Mouse (Mus musculus) hematopoietic stem cell, adult 5-6 weeks (primary cell): ENCODE data around the gene S100a14. TPM values are rescaled to one million over a fixed set of nuclear protein-coding genes. Genes with fewer than 3 reads are reported as not detected.
A peak's percentile ranks its signal among the peaks of the same experiment; 100 is the strongest.

ENCODE experiments used
- ATAC-seq, 2 experiments: fragments of 125-278 bp in 1 of 2; replicated peaks in 1 of 2; 2 replicates each; pipeline ENCODE4 v1.8.0; 2016 to 2017; ENCODE audit warnings: inconsistent platforms in 2 of 2, mild to moderate bottlenecking in 2 of 2, moderate number of reproducible peaks in 2 of 2, low read depth in 1 of 2, moderate TSS enrichment in 1 of 2; ENCODE audit not compliant: low FRiP score in 2 of 2, poor library complexity in 2 of 2, severe bottlenecking in 2 of 2, insufficient read depth in 1 of 2, low TSS enrichment in 1 of 2
- total RNA-seq: library from RNA; stranded (forward); fragments of 172-1452, 232-1000 nt; gene quantifications from 2 replicates; pipeline ENCODE4 v1.2.3, GENCODE M21; 2017

Gene S100a14
- total RNA-seq, 1 experiment from 2014 or later, result not detected

DNA sequence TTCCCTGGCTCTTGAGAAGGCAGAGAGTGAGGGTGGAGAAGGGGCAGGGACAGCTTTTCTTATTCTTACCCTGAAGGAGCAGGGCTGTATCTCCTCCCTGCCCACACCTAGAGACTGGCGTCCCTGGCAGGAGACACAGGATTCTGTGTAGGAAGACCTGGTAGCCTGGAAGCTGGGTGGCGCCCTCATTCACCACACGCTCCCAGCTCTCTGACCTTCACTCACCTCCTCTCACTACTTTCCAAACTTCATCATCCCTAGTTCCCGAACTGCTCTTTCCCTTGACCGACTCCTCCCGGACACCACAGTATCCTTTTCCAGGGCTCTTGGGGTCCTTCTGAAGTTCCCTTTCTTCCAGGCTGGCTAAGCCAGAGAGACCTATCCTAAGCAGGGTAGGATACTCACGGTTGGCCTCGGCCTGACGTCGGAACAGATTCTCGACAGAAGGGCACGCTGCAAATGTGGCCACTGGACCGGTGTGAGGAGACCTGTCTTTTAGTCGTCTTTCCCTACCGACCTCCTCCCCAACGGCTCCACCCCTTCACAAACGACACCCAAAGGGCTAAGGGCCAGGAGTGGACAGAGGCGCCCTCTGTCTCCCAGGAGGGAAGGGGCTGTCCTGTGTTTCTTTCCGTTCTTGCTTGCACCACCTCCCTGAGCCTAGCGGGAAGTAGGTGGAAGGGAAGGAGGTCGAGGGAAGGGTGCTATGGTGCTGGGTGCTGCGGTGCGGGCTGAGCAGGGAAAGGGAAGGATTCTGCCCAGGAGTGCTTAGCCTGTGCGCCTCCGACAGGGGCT is 12.7 kb upstream of the S100a14 start, which contains the start of the genes S100a1 and S100a13:
TSS of gene S100a1 (minus strand) at position 597 of the 795 bp plus-strand sequence.
TSS of gene S100a13 (plus strand) at position 640 of the 795 bp plus-strand sequence.
- peak; percentile 59 to 63 for ATAC-seq

DNA sequence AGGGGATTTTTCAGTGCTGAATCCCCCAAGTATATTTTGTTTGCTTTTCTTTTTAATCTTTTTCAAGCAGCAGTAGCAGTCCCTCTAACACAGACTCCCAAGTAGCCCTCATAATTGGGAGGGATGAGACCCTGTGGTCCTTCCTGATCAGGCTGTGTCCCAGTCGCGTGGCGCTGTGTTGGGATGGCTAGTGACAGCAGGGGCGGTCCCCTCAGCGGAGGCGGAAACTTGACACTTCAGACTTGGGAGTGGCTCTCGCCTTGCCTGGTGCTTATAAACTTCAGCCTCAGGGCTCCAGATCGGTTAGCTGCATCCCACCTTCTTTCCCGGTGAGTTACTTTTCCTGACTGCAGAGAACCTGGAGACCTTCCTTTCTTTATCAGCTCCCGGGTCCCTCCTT is 12.0 kb upstream of the S100a14 start:
- ATAC-seq, result peak; percentile 83

DNA sequence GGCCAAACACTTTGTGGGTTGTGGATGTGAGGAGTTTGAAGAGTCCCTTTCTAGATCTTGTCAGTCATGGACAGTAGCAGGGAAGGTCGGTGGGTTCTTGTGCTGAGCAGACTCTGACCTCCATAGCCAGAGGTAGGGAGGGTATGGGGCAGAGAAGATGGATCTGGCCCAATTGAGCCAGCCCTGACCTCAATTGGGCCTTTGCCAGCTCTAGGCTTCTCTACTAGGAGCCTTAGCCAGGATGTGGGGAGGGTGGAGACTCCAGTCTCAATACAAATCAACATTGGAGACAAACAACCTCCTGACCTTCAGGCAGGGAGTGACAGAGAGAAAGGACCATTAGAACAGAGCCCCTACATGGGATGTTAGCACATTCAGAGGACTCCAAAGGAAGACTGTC is 11.4 kb upstream of the S100a14 start:
- ATAC-seq, result no peak

DNA sequence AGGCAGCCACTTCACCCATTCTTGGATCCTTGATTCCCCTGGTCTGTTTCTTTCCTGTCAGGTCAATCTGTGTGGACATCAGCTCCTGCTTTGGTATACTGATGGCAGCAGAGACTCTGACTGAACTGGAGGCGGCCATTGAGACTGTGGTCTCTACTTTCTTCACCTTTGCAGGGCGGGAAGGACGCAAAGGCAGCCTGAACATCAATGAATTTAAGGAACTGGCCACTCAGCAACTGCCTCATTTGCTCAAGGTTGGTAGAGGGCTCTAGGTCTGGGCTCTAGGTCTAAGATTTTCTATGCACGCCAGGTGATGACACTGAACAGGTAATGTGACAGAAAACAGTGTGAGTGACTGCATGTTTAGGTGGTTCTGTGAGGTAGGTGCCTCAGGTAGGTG is 10.9 kb upstream of the S100a14 start:
- no peak for ATAC-seq

DNA sequence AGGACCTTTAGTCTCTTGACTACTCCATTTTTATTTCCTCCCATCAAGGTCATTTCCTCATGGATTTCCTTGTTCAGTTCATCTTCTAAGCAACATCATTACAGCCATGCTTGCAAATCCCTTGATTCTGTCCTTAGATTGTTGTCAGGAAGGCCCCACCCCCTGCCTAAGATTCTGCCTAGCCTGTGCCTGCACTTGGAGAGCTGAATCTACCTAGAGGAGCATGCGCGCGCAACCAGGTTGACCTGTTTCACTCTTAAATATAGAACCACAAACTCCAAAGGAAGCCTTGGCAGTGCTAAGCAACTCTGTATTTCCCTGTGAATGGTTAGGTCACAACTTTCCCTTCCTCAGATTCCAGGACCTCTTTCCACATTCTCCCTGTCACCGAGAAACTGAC is 8.9 kb upstream of the S100a14 start:
- no peak for ATAC-seq

DNA sequence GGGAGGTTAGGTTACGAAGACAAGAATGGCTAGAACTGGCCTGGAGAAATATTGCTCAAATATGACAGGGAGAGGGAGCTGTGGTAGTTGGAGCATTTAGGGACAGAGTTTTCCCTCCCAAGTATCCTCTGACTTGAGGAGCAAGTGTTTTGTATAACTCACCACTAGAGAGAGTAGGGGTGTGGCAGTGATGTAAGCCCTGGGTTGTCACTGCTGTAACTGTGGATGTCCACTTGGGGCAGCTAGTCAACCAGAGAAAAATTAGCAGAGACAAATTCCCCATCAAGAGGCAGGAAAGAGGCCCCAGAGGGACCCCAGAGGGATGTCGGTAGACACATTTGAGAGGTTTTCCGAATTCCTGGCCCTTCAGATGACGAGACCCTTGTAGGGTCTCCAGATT is 1.2 kb upstream of the S100a14 start:
- peak; percentile 89 to 90 for ATAC-seq

DNA sequence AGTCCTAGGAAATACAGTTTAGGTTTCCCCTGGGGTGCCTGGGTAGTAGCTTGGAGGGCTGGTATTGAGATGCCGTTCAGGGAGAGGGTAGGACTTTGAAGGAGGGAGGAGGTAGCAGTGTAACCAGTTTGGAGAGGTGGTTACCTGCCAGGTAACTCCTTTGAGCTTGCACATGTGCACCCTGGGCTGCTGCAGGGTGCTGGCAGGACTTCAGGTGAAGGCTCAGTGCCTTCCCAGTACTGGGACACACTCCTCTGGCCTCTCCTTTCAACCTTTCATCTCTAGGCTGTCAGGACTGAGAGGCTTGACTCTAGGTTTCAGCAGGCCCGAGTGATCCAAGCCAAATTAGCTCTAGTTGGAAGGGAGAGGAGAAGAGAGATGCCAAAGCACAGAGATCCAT is 580 bp upstream of the S100a14 start:
- no peak for ATAC-seq

DNA sequence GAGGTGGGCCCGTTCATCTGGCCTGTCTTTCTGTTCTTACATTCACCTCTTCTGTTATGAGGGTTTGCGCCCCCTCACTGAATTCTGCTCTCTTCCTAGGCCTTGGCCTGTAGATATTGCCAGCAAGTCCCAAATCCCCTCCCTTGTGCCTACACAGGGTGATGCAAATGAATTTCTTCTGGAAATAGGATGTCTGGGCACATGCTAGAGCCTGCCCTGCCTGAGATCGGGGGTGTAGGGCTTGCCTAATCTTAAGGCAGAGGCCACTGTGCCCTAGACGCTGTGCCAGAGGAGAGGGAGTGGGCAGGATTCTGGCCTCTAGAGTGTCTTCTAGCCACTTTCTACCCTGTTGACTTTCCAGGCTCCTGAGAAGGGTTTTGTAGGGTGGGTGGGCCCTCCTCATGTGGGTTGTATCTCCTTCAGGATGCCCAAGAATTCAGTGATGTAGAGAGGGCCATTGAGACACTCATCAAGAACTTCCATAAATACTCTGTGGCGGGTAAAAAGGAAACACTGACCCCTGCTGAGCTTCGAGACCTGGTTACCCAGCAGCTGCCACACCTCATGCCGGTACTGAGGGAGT is 726 bp downstream of the S100a14 start:
- ATAC-seq, result no peak

DNA sequence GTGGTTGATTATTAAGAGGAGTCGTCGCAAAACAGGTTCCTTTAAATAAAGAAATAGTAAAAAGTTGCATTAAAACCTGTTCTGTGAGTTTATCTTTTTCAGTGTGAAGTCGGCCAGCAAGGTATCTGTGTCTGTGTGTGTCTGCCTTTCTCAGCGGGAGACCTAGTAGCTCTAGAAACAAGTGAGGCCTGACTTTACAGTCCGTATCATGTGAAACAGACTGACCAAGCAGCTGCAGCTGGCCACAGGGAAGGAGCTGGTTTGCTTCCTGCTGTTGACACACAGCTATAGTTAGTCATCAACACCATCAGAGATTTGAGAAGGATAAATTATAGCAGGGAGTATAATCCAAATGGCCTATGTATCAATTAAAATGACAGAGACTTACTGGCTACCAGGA is 5.1 kb downstream of the S100a14 start:
- no peak for ATAC-seq

DNA sequence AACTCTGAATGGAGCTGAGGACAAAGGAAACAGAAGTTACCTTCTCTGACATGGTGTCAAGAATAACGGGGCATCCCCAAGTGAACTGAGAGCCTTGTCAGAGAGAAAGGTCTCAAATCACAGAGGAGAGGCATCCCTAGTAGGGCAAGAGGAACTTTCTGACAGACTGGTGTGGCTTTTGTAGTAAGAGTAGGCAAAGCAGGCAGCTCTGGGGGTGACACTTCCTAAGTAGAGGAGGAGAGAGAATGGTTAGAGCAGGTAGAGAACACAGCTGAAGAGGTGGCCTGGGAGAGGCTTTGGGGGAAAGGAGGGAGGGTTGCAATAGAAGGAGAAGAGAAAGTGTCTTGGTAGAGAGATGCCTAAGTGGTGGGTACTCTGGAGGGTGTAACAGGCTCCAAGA is 8.8 kb downstream of the S100a14 start:
- ATAC-seq, result no peak

DNA sequence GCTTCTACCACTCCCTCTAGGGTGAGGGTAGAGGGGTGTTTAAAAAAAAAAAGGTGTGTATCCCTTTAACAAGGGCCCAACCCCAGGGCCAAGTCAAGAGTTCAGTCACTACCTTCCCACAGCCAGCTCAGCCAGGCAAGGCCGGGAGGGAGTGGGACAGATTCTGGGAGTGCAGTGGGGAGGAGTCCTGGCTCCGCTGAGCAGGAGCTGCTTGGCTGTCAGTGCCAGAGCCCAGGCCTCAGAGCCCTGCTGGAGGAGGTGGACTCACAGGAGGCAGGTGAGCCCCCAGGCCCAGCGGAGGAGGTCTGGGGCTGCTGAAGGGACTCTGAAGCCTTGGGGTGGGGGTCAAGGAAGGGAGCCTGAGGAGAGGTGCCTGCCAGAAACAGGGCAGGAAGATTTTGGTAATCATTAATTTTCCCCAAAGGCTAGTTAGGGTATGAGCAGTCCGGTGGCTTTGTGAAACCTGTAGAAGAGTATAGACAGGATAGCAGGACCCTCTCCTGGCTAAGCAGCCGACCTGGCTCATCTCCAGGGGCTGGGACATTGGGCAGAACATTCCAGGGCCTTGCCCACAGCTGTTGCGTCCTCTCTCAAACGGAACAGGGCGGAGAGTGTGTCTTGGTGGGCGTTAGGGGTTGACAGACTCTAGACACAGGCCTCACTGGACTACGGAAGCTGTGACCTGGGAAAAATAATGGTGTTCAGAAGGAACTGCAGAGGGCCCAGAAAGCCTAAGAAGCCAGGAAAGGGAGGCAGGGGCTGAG is 10.7 kb downstream of the S100a14 start, which contains the start of gene S100a16:
TSS of gene S100a16 (plus strand) at position 114 of the 764 bp plus-strand sequence.
- ATAC-seq, result no peak

DNA sequence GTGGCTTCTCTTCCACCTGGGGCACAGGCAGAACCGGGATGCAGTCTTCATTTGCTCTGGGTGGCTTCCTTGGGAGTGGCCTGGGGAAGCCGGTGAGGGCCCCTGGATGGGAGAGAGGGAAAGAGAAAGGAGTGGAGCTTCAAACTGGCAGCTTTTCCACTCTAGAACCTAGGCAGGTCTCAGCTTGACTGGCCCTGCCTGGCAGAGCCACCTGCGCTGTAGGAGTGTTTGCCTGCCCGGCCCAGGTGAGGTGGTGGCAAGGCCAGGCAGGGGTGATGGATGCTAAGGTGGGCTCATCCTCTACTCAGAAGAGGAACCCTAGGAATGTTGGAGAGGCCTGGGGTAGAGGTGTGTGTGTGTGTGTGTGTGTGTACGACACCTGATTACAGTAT is 11.2 kb downstream of the S100a14 start:
- no peak for ATAC-seq

DNA sequence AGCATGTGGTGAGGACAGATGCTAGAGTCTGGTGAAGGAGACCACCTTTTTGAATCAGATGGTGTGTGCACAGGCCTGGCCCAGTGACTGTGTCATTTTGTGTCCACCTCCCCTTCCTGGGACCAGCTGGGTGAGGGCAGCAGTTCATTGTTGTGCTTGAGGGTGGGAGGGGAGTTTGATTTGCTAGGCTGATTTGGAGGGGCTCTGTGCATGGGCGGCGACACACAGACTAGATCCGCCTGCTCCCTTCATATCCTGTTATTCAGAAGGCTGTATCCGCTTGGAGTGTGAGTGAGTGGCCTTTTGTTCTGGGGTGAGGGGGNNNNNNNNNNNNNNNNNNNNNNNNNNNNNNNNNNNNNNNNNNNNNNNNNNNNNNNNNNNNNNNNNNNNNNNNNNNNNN is 14.2 kb downstream of the S100a14 start:
- ATAC-seq, result no peak

DNA sequence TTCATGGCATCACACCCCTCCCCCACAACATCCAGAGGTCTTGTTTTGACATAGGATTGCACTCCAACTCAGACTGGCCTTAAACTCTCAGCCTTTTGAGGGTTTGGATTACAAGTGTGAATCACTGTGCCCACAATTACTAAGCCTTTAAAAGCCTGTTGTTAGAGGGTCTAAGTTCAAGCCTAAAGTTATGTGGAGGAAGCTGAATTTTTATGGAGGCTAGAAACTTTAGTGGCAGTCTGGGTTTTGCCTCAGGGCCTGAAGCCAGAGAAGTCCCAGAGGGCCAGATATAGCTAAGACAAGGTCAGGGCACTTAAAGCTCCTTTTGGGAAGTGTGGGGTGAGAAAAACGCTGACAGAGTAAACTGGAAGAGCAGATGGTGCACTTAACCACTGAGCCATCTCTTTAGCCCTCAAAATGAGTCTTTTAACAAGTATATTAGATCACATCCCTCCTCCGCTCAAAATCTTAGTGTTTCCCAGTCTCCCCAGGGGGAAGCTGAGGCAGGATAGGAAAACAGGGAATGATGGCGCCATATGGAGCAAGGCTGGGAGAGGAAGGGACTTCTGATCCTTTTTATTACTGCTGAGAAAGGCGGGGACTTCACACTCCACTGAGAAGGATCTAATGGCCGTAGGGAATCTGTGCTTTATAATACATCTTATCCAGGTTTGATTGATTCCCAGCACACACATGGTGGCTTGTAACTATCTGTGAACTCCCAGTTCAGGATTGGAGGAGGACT is 23.2 kb downstream of the S100a14 start:
- ATAC-seq, result no peak

DNA sequence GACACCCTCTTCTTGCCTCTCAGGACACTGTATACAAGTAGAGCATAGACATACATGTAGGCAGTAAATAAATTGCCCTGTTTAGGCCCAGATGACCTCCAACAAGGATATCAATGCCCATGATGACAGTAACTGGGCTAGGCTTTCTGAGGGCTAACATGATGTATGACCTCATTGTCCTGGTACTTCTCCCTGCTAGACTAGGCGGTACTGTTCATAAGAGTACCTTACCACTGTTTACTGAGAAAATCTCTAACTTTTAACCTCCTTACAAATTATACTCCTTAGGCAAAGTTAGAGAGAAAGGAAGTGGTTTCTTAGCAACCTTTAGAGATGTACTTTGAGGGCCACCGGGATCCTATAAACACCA is 23.8 kb downstream of the S100a14 start:
- no peak for ATAC-seq

DNA sequence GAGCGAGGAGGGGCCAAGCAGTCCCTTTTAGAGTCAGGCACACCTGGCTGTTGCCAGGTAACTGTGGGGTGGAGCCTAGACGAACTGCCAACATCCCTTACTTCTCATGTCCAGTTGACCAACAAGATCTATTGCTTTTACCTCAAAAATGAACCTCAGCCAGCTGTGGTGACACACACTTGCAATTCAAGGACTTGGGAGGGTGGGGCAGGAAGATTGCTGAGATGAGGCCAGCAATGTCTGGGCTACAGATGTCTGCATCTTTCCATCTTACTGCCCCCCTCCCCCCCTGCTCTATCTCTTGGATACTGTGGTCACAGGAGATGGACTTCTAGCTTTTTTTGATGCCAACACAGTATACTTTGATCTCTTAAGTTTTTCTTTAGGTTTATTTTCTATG is 25.6 kb downstream of the S100a14 start:
- ATAC-seq, result no peak

DNA sequence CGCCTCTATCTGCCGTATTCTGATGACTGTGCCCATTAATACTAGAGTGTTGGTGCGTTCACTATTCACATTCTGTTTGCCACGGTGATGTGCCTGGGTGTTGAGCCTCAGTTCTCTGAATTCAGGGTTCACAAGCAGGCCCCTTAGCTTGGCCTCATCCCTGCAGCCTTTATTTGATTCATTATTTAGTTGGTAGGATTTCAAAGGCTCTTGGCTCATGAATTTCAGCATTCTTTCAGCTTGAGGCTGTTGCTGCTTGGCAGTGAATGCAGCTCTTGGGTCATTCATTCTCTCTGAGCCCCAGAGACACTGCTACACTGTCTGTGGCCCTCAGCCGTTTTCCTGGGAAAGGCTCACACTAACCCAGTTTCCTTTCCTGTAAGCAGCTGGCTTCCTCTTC is 29.3 kb downstream of the S100a14 start:
- no peak for ATAC-seq
